Comparison of ENCODE assay signal across 9 mouse cellular contexts in genomic region chr13:70582517-70582916, GRCm38 (mm10). TPM values are rescaled to one million over a fixed set of nuclear protein-coding genes. Genes with fewer than 3 reads are reported as not detected.
DNase-seq lines count a peak whose midpoint lies in the region; ATAC-seq and TF ChIP-seq lines count a peak whose summit lies in the region.
"Had no signal": no experiment of that assay in that cellular context is flagged by ENCODE, and none has a peak within 500 bp of the region (broad histone marks: within the 10 kb centered on the region; RNA-seq: fewer than 3 reads in every experiment).

No protein-coding gene starts in this region.

- no peak overlapping the region for H3K9ac ChIP-seq in hindbrain, embryonic 11.5 days (ENCODE audit: low read depth, low read length)
- H3K9ac ChIP-seq in hindbrain, embryonic 16.5 days (ENCODE audit: low read depth, low read length): no peak overlapping the region
- H3K9ac ChIP-seq: embryonic facial prominence, embryonic 12.5 days had no signal

- TF ChIP-seq POLR2A in embryonic fibroblast, embryonic 13.5 days (IDR thresholded peaks at IDR 0.05; ENCODE audit: low read depth, low read length): no peak

- H3K36me3 ChIP-seq in hindbrain, embryonic 11.5 days (ENCODE audit: control insufficient read depth, insufficient read depth, low read length): no peaks in the 10 kb centered on the region
- peaks cover 6% of the 10 kb centered on the region; the same call in 1 of the 2 replicates for H3K36me3 ChIP-seq in hindbrain, embryonic 16.5 days (ENCODE audit: control insufficient read depth, insufficient read depth, low read length)

- 27% methylated on average over 2 of the region's 2 CpGs for WGBS in hindbrain, embryonic 11.5 days
- WGBS in hindbrain, embryonic 16.5 days: 19% methylated on average over 2 of the region's 2 CpGs

- H3K4me1 ChIP-seq in hindbrain, embryonic 11.5 days (replicated peaks; ENCODE audit: control insufficient read depth, insufficient read depth, low read length): no peaks in the 10 kb centered on the region
- no peaks in the 10 kb centered on the region for H3K4me1 ChIP-seq in hindbrain, embryonic 16.5 days (ENCODE audit: control insufficient read depth, insufficient read depth, low read depth, low read length)
- no peaks in the 10 kb centered on the region for H3K4me1 ChIP-seq in embryonic fibroblast, embryonic 13.5 days (ENCODE audit: control insufficient read depth, insufficient read depth, low read length)
- H3K4me1 ChIP-seq: embryonic facial prominence, embryonic 12.5 days had no signal

- TF ChIP-seq CTCF in embryonic fibroblast, embryonic 13.5 days (IDR thresholded peaks at IDR 0.05; ENCODE audit: borderline replicate concordance, insufficient read depth, low read length): peak; percentile 22; the same call in 1 of the 2 replicates

- H3K27me3 ChIP-seq in hindbrain, embryonic 11.5 days (ENCODE audit: control insufficient read depth, insufficient read depth, low read length): no peaks in the 10 kb centered on the region
- no peaks in the 10 kb centered on the region for H3K27me3 ChIP-seq in hindbrain, embryonic 16.5 days (replicated peaks; ENCODE audit: control insufficient read depth, insufficient read depth, low read length)
- H3K27me3 ChIP-seq: embryonic facial prominence, embryonic 12.5 days had no signal

- H3K9me3 ChIP-seq in hindbrain, embryonic 11.5 days (ENCODE audit: control insufficient read depth, low read length): no peaks in the 10 kb centered on the region
- H3K9me3 ChIP-seq in hindbrain, embryonic 16.5 days (ENCODE audit: control insufficient read depth, low read length): no peaks in the 10 kb centered on the region
- H3K9me3 ChIP-seq: embryonic facial prominence, embryonic 12.5 days had no signal

- H3K4me2 ChIP-seq in hindbrain, embryonic 11.5 days (replicated peaks; ENCODE audit: low read depth, low read length): no peak overlapping the region
- H3K4me2 ChIP-seq in hindbrain, embryonic 16.5 days (ENCODE audit: low read length): no peak overlapping the region
- H3K4me2 ChIP-seq: embryonic facial prominence, embryonic 12.5 days had no signal

- no peak overlapping the region for H3K4me3 ChIP-seq in hindbrain, embryonic 11.5 days (ENCODE audit: low read depth, low read length)
- no peak overlapping the region for H3K4me3 ChIP-seq in hindbrain, embryonic 16.5 days (ENCODE audit: low read length)
- H3K4me3 ChIP-seq in embryonic fibroblast, embryonic 13.5 days (ENCODE audit: insufficient read depth, low read length): no peak overlapping the region
- H3K4me3 ChIP-seq: embryonic facial prominence, embryonic 12.5 days had no signal

- peak; percentile 78 for DNase-seq in hindbrain, embryonic 11.5 days (ENCODE audit: low spot score)
- peak; percentile 37 for DNase-seq in A20 (ENCODE audit: low read depth, low spot score)
- peak; percentile 12 for DNase-seq in Muller cell, postnatal 12 days (ENCODE audit: inconsistent ontology term)
- DNase-seq in left cerebral cortex, postnatal 4 days: peak; percentile 57
- DNase-seq in right cerebral cortex, postnatal 14 days: peak; percentile 68
- DNase-seq in urinary bladder, adult 18-20 months (ENCODE audit: low spot score in 2 of 2): no peak

- intact Hi-C loops in left cerebral cortex, postnatal 4 days (cut with DNase I): loop anchor here (10.0 kb wide), 3 partner anchors 588 to 958 kb away; partner anchors contain the start of gene Med10

- peak; percentile 33; the same call in 1 of the 2 replicates for ATAC-seq in hindbrain, embryonic 11.5 days (ENCODE audit: low FRiP score)
- no peak for ATAC-seq in hindbrain, embryonic 16.5 days

- no peak overlapping the region for H3K27ac ChIP-seq in hindbrain, embryonic 11.5 days (ENCODE audit: low read depth, low read length)
- no peak overlapping the region for H3K27ac ChIP-seq in hindbrain, embryonic 16.5 days (ENCODE audit: low read depth, low read length)
- H3K27ac ChIP-seq in embryonic fibroblast, embryonic 13.5 days (ENCODE audit: insufficient read depth, low read length): no peak overlapping the region
- H3K27ac ChIP-seq: embryonic facial prominence, embryonic 12.5 days had no signal

RNA-seq across cellular contexts. Expression of gene Ice1, which starts 54.9 kb away (rescaled TPM):
- polyA plus RNA-seq in hindbrain, embryonic 11.5 days (2014; fragmentation: Nextera tagmentation; extraction: Ambion mirVana): 26.8 and 28.4 TPM in 2 replicates
- 27.2 and 31.5 TPM in 2 replicates for polyA plus RNA-seq in hindbrain, embryonic 16.5 days (2015; fragmentation: Nextera tagmentation; extraction: Ambion mirVana)
- polyA plus RNA-seq in embryonic fibroblast, embryonic 13.5 days (2011; ENCODE audit: insufficient read length, low read depth, missing spikeins): 44.4 and 52.2 TPM in 2 replicates
- 100 to 1,000 TPM; 103 to 105 TPM for total RNA-seq in left cerebral cortex, postnatal 4 days (2021)

Comparison
In these comparisons a context has a peak if more than half of its experiments do, and no peak if none do; other contexts are left out.
1. DNase-seq: peak in hindbrain, embryonic 11.5 days (single experiment), A20 (single experiment), Muller cell, postnatal 12 days (single experiment), left cerebral cortex, postnatal 4 days (single experiment) and right cerebral cortex, postnatal 14 days (single experiment); none in urinary bladder, adult 18-20 months (0 of 2).